Mouse (Mus musculus): ENCODE data around the gene Ptger1. TPM values are rescaled to one million over a fixed set of nuclear protein-coding genes. Genes with fewer than 3 reads are reported as not detected.

Gene Ptger1
- polyA plus RNA-seq (2014; fragmentation: Nextera tagmentation; extraction: Ambion mirVana): 0.49 and 0.53 TPM in 2 replicates

GRCm38 (mm10) chr8:83665969-83666865, at the start of gene Ptger1:
TSS of gene Ptger1 (plus strand) at chr8:83666678.
- no peak within 1 kb of the TSS for H3K27ac ChIP-seq (ENCODE audit: low read depth, low read length)
- WGBS: 39% methylated on average over 14 of the region's 14 CpGs
- no peaks in the 10 kb centered on the region for H3K9me3 ChIP-seq (ENCODE audit: control insufficient read depth, low read length)
- peaks cover 2% of the 10 kb centered on the region; the same call in 1 of the 2 replicates for H3K36me3 ChIP-seq (ENCODE audit: control insufficient read depth, insufficient read depth, low read length)
- no peak within 1 kb of the TSS for H3K4me3 ChIP-seq (ENCODE audit: low read depth, low read length)
- 0 out of 2 replicates have a peak, but pooled peaks cover 4% of the 10 kb centered on the region for H3K27me3 ChIP-seq (replicated peaks; ENCODE audit: control insufficient read depth, insufficient read depth, low read length)
- H3K4me1 ChIP-seq (replicated peaks; ENCODE audit: control insufficient read depth, insufficient read depth, low read length): peaks cover 19% of the 10 kb centered on the region
- H3K4me2 ChIP-seq: no peak within 1 kb of the TSS
- H3K9ac ChIP-seq (ENCODE audit: low read depth, low read length): no peak within 1 kb of the TSS
- DNase-seq (ENCODE audit: low spot score) (no peak), ATAC-seq (replicated peaks; ENCODE audit: low FRiP score) (no peak)

- no peak overlapping the region for H3K4me2 ChIP-seq
- H3K9ac ChIP-seq (ENCODE audit: low read depth, low read length): no peak overlapping the region
- WGBS: 79% methylated on average over 2 of the region's 2 CpGs
- H3K4me3 ChIP-seq (ENCODE audit: low read depth, low read length): no peak overlapping the region
- ATAC-seq (replicated peaks; ENCODE audit: low FRiP score): no peak
- H3K27me3 ChIP-seq (replicated peaks; ENCODE audit: control insufficient read depth, insufficient read depth, low read length): no peaks in the 10 kb centered on the region
- no peak overlapping the region for H3K27ac ChIP-seq (ENCODE audit: low read depth, low read length)
- no peaks in the 10 kb centered on the region for H3K9me3 ChIP-seq (ENCODE audit: control insufficient read depth, low read length)
- H3K4me1 ChIP-seq (replicated peaks; ENCODE audit: control insufficient read depth, insufficient read depth, low read length): peaks cover 5% of the 10 kb centered on the region; the same call in 1 of the 2 replicates
- peaks cover 11% of the 10 kb centered on the region; the same call in 1 of the 2 replicates for H3K36me3 ChIP-seq (ENCODE audit: control insufficient read depth, insufficient read depth, low read length)
- DNase-seq (ENCODE audit: low spot score): no peak
Measured at GRCm38 (mm10) chr8:83617111-83617510, 49.4 kb upstream of the Ptger1 start.

GRCm38 (mm10) chr8:83618566-83618965, 47.9 kb upstream of the Ptger1 start:
- Histone ChIP-seq H3K9me3 (ENCODE audit: control insufficient read depth, low read length) (no peaks in the 10 kb centered on the region), H3K36me3 (ENCODE audit: control insufficient read depth, insufficient read depth, low read length) (peaks cover 4% of the 10 kb centered on the region; the same call in 1 of the 2 replicates), H3K4me1 (replicated peaks; ENCODE audit: control insufficient read depth, insufficient read depth, low read length) (peaks cover 13% of the 10 kb centered on the region), H3K4me2 (no peak overlapping the region), H3K4me3 (ENCODE audit: low read depth, low read length) (no peak overlapping the region), H3K27me3 (replicated peaks; ENCODE audit: control insufficient read depth, insufficient read depth, low read length) (no peaks in the 10 kb centered on the region), H3K9ac (ENCODE audit: low read depth, low read length) (no peak overlapping the region), H3K27ac (ENCODE audit: low read depth, low read length) (no peak overlapping the region)
- 98% methylated on average over 2 of the region's 2 CpGs for WGBS
- DNase-seq (ENCODE audit: low spot score): no peak
- ATAC-seq (replicated peaks; ENCODE audit: low FRiP score): no peak

- no peak for ATAC-seq (replicated peaks; ENCODE audit: low FRiP score)
- Histone ChIP-seq H3K4me3 (ENCODE audit: low read depth, low read length) (no peak overlapping the region), H3K36me3 (ENCODE audit: control insufficient read depth, insufficient read depth, low read length) (no peaks in the 10 kb centered on the region), H3K4me1 (replicated peaks; ENCODE audit: control insufficient read depth, insufficient read depth, low read length) (peaks cover 19% of the 10 kb centered on the region), H3K27me3 (replicated peaks; ENCODE audit: control insufficient read depth, insufficient read depth, low read length) (no peaks in the 10 kb centered on the region), H3K9me3 (ENCODE audit: control insufficient read depth, low read length) (no peaks in the 10 kb centered on the region), H3K4me2 (no peak overlapping the region), H3K9ac (ENCODE audit: low read depth, low read length) (no peak overlapping the region), H3K27ac (ENCODE audit: low read depth, low read length) (no peak overlapping the region)
- WGBS: 86% methylated on average over 9 of the region's 9 CpGs
- DNase-seq (ENCODE audit: low spot score): no peak
Measured at GRCm38 (mm10) chr8:83619568-83620285, 46.8 kb upstream of the Ptger1 start.

- peaks cover 23% of the 10 kb centered on the region for H3K4me1 ChIP-seq (replicated peaks; ENCODE audit: control insufficient read depth, insufficient read depth, low read length)
- no peak overlapping the region for H3K27ac ChIP-seq (ENCODE audit: low read depth, low read length)
- peak; percentile 1; the same call in 1 of the 2 replicates for ATAC-seq (replicated peaks; ENCODE audit: low FRiP score)
- WGBS: 59% methylated on average over 15 of the region's 15 CpGs
- H3K27me3 ChIP-seq (replicated peaks; ENCODE audit: control insufficient read depth, insufficient read depth, low read length): no peaks in the 10 kb centered on the region
- H3K9ac ChIP-seq (ENCODE audit: low read depth, low read length): peak overlapping the region; percentile 58
- no peak for DNase-seq (ENCODE audit: low spot score)
- H3K36me3 ChIP-seq (ENCODE audit: control insufficient read depth, insufficient read depth, low read length): no peaks in the 10 kb centered on the region
- H3K4me3 ChIP-seq (ENCODE audit: low read depth, low read length): peak overlapping the region; percentile 43
- H3K4me2 ChIP-seq: peak overlapping the region; percentile 80
- H3K9me3 ChIP-seq (ENCODE audit: control insufficient read depth, low read length): no peaks in the 10 kb centered on the region
Measured at GRCm38 (mm10) chr8:83621691-83622388, 44.6 kb upstream of the Ptger1 start.

- Histone ChIP-seq H3K36me3 (ENCODE audit: control insufficient read depth, insufficient read depth, low read length) (no peaks in the 10 kb centered on the region), H3K27me3 (replicated peaks; ENCODE audit: control insufficient read depth, insufficient read depth, low read length) (no peaks in the 10 kb centered on the region), H3K27ac (ENCODE audit: low read depth, low read length) (0 out of 2 replicates have a peak overlapping the region, but pooled peaks have one; percentile 2), H3K9ac (ENCODE audit: low read depth, low read length) (peak overlapping the region; percentile 58), H3K4me2 (peak overlapping the region; percentile 80), H3K9me3 (ENCODE audit: control insufficient read depth, low read length) (no peaks in the 10 kb centered on the region), H3K4me1 (replicated peaks; ENCODE audit: control insufficient read depth, insufficient read depth, low read length) (peaks cover 23% of the 10 kb centered on the region), H3K4me3 (ENCODE audit: low read depth, low read length) (peak overlapping the region; percentile 43)
- DNase-seq (ENCODE audit: low spot score) (peak; percentile 77), ATAC-seq (replicated peaks; ENCODE audit: low FRiP score) (peak; percentile 85)
- WGBS: 6% methylated on average over 23 of the region's 23 CpGs
Measured at GRCm38 (mm10) chr8:83622389-83622989, 44.0 kb upstream of the Ptger1 start.

GRCm38 (mm10) chr8:83623549-83623948, 42.9 kb upstream of the Ptger1 start:
- Histone ChIP-seq H3K36me3 (ENCODE audit: control insufficient read depth, insufficient read depth, low read length) (no peaks in the 10 kb centered on the region), H3K9me3 (ENCODE audit: control insufficient read depth, low read length) (no peaks in the 10 kb centered on the region), H3K4me3 (ENCODE audit: low read depth, low read length) (no peak overlapping the region), H3K27me3 (replicated peaks; ENCODE audit: control insufficient read depth, insufficient read depth, low read length) (no peaks in the 10 kb centered on the region), H3K9ac (ENCODE audit: low read depth, low read length) (no peak overlapping the region), H3K4me1 (replicated peaks; ENCODE audit: control insufficient read depth, insufficient read depth, low read length) (peaks cover 23% of the 10 kb centered on the region), H3K4me2 (no peak overlapping the region), H3K27ac (ENCODE audit: low read depth, low read length) (0 out of 2 replicates have a peak overlapping the region, but pooled peaks have one; percentile 2)
- DNase-seq (ENCODE audit: low spot score): no peak
- ATAC-seq (replicated peaks; ENCODE audit: low FRiP score): peak; percentile 58
- WGBS: 71% methylated on average over 7 of the region's 7 CpGs

GRCm38 (mm10) chr8:83624739-83625138, 41.7 kb upstream of the Ptger1 start:
- Histone ChIP-seq H3K36me3 (ENCODE audit: control insufficient read depth, insufficient read depth, low read length) (no peaks in the 10 kb centered on the region), H3K27ac (ENCODE audit: low read depth, low read length) (no peak overlapping the region), H3K4me2 (no peak overlapping the region), H3K27me3 (replicated peaks; ENCODE audit: control insufficient read depth, insufficient read depth, low read length) (no peaks in the 10 kb centered on the region), H3K4me1 (replicated peaks; ENCODE audit: control insufficient read depth, insufficient read depth, low read length) (peaks cover 23% of the 10 kb centered on the region), H3K9ac (ENCODE audit: low read depth, low read length) (no peak overlapping the region), H3K9me3 (ENCODE audit: control insufficient read depth, low read length) (no peaks in the 10 kb centered on the region), H3K4me3 (ENCODE audit: low read depth, low read length) (no peak overlapping the region)
- ATAC-seq (replicated peaks; ENCODE audit: low FRiP score) (no peak), DNase-seq (ENCODE audit: low spot score) (no peak)
- WGBS: 37% methylated on average over 3 of the region's 3 CpGs

All from liver, embryonic 11.5 days (tissue).